Mouse (Mus musculus): ENCODE results near the gene Dclk1. TPM values are rescaled to one million over a fixed set of nuclear protein-coding genes. Genes with fewer than 3 reads are reported as not detected.

The Dclk1 gene
- polyA plus RNA-seq, 1 experiment from 2014 or later = 234 TPM

DNA sequence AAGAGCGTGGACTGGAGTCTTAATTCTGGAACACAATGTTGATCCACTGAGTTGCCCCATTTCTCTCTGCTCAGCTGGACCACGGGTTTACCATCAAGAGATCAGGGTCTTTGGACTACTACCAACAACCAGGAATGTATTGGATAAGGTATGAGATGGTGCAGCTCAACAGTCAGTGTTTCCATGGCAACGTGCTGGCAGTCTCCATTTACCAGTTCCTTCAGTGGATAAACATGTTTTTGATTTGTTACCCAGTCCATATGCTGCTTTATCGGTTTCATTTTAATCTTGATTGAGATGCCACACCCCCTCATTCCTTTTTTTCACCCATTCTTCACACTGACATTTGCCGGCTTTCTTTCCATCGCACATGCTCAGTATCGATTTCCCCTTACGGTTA is 279.6 kb downstream of the Dclk1 start:
- H3K9me3 ChIP-seq (ENCODE audit: control insufficient read depth, low read length) = no peaks in the 10 kb centered on the region
- 46% methylated on average over 8 of the region's 8 CpGs for WGBS
- H3K9ac ChIP-seq (ENCODE audit: low read depth, low read length) = no peak overlapping the region; the same call in 1 of the 2 replicates
- peaks cover 4% of the 10 kb centered on the region for H3K36me3 ChIP-seq (ENCODE audit: control insufficient read depth, insufficient read depth, low read length)
- H3K4me3 ChIP-seq (ENCODE audit: low read length) = no peak overlapping the region
- no peak overlapping the region for H3K4me2 ChIP-seq (ENCODE audit: low read length)
- H3K4me1 ChIP-seq (ENCODE audit: control insufficient read depth, insufficient read depth, low read depth, low read length) = peaks cover 44% of the 10 kb centered on the region
- ATAC-seq = no peak
- H3K27ac ChIP-seq (ENCODE audit: low read depth, low read length) = peak overlapping the region; percentile 78
- no peaks in the 10 kb centered on the region for H3K27me3 ChIP-seq (replicated peaks; ENCODE audit: control insufficient read depth, insufficient read depth, low read length)

DNA sequence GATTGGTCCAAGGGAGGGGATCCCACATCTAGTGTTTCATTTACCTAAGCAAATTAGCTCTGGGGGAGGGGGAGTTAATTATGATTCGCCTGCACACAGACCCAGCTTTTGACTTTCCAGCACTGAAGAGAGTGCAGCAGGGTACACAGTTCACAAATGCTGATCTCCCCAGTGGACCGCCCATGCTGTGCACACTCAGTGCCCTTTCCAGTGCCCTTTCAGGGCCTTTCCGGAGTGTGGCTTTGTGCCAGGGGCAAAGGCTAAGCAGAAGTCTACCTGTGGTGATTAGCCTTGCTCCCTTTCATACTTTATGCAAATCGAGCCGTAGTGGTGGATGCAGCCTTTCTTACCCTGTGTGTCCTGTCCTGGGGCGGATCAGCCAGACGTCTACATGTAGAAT is 281.1 kb downstream of the Dclk1 start:
- Histone ChIP-seq H3K4me1 (ENCODE audit: control insufficient read depth, insufficient read depth, low read depth, low read length) (peaks cover 54% of the 10 kb centered on the region), H3K4me3 (ENCODE audit: low read length) (no peak overlapping the region), H3K9me3 (ENCODE audit: control insufficient read depth, low read length) (no peaks in the 10 kb centered on the region), H3K27me3 (replicated peaks; ENCODE audit: control insufficient read depth, insufficient read depth, low read length) (no peaks in the 10 kb centered on the region), H3K9ac (ENCODE audit: low read depth, low read length) (peak overlapping the region; percentile 43), H3K4me2 (ENCODE audit: low read length) (peak overlapping the region; percentile 34; the same call in 1 of the 2 replicates), H3K27ac (ENCODE audit: low read depth, low read length) (peak overlapping the region; percentile 83), H3K36me3 (ENCODE audit: control insufficient read depth, insufficient read depth, low read length) (peaks cover 4% of the 10 kb centered on the region)
- WGBS = 9% methylated on average over 7 of the region's 7 CpGs
- ATAC-seq = peak; percentile 25; the same call in 1 of the 2 replicates

DNA sequence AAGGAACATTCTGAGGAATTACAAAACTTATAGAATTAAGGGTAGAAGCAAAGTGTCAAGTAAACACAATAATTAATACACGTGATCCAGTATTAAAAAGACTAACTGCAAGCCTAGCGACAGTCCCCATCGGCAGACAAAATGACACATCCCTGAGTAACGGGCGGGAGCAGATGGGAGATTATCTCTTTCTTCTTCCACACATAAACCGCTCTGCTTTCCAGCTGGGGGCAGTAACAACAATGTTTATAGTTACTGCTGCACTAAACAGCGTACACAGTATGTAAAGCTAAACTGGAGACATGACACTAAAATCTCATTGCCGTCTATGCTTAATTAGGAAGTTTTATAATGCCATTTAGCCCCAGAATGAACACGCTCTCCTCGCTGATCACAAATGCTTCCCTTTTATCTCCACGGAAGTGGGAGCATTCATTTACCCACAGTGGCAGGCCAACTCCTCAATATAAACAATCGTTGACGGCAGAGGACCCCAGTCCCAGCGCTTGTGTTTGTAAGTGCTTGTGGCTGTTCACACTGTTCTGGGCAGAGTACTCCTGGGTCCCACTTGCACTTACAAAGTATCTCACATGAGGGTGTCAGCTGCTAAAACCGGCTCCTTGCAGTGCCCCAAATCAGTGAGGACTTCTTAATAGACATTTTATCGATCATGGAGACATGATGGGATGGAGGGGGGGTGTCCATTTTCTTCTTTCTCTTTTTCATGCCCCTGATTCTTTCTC is 281.7 kb downstream of the Dclk1 start:
- peak; percentile 64 for ATAC-seq
- peaks cover 54% of the 10 kb centered on the region for H3K4me1 ChIP-seq (ENCODE audit: control insufficient read depth, insufficient read depth, low read depth, low read length)
- H3K27me3 ChIP-seq (replicated peaks; ENCODE audit: control insufficient read depth, insufficient read depth, low read length) = no peaks in the 10 kb centered on the region
- H3K9me3 ChIP-seq (ENCODE audit: control insufficient read depth, low read length) = no peaks in the 10 kb centered on the region
- H3K9ac ChIP-seq (ENCODE audit: low read depth, low read length) = peak overlapping the region; percentile 48
- H3K27ac ChIP-seq (ENCODE audit: low read depth, low read length) = peak overlapping the region; percentile 86
- 22% methylated on average over 16 of the region's 16 CpGs for WGBS
- H3K36me3 ChIP-seq (ENCODE audit: control insufficient read depth, insufficient read depth, low read length) = peaks cover under 1% of the 10 kb centered on the region; the same call in 1 of the 2 replicates
- peak overlapping the region; percentile 33; the same call in 1 of the 2 replicates for H3K4me2 ChIP-seq (ENCODE audit: low read length)
- H3K4me3 ChIP-seq (ENCODE audit: low read length) = no peak overlapping the region

DNA sequence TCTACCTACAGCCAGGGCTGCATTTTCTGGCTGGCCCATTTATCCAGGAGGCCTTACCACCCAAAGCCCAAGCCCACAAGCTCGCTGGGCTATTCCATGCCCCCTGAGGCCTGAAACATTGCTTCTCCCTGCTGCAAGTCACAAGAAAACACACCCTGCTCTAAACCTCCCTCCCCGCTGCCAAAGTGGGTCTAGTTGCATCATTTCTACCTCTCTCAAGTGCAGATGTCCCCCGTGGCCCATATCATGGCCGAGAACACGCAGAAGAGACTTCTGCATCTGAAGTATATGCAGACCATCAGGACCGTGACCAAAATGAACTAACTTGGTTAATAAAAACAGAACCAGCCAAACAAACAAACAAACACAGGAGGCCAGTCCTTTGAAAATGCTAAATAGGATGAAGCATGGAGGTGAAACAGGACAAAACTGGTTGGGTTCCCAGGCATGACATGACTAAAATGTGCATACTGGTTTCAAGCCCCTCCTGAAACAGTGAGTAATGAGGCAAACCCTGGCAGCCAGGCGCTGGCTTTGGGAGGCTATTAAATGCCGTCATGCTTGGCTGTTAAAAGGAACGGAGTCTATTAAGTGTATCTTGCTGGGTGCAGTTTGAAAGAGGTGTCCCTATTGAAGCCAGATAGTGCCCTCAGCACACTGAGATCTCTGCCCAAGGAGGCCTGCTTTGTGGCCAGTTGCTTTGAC is 282.5 kb downstream of the Dclk1 start:
- Histone ChIP-seq H3K27ac (ENCODE audit: low read depth, low read length) (peak overlapping the region; percentile 86), H3K4me2 (ENCODE audit: low read length) (no peak overlapping the region), H3K9me3 (ENCODE audit: control insufficient read depth, low read length) (no peaks in the 10 kb centered on the region), H3K4me3 (ENCODE audit: low read length) (no peak overlapping the region), H3K36me3 (ENCODE audit: control insufficient read depth, insufficient read depth, low read length) (no peaks in the 10 kb centered on the region), H3K9ac (ENCODE audit: low read depth, low read length) (peak overlapping the region; percentile 48), H3K4me1 (ENCODE audit: control insufficient read depth, insufficient read depth, low read depth, low read length) (peaks cover 54% of the 10 kb centered on the region), H3K27me3 (replicated peaks; ENCODE audit: control insufficient read depth, insufficient read depth, low read length) (no peaks in the 10 kb centered on the region)
- ATAC-seq = peak; percentile 9; the same call in 1 of the 2 replicates
- 33% methylated on average over 9 of the region's 9 CpGs for WGBS

DNA sequence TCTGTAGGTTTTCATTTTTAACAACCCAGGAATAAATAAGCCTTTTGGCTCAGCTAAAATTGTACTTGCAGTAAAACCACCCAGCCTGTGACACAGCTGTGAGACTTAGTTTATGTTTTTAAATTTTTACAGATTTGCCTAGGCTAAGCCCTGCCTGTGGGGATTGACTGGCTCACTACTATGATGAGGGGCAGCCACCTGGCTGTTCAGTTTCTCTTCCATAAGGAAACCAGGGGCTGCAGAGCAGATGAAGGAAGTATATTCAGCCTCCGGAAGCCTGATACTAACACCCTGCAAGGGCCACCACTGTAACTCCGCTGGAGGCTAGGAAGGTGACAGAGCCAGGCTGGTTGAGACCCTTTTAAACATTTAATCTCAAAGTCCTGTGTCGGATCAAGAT is 284.3 kb downstream of the Dclk1 start:
- WGBS = 80% methylated on average over 3 of the region's 3 CpGs
- Histone ChIP-seq H3K9me3 (ENCODE audit: control insufficient read depth, low read length) (no peaks in the 10 kb centered on the region), H3K4me2 (ENCODE audit: low read length) (no peak overlapping the region), H3K4me3 (ENCODE audit: low read length) (no peak overlapping the region), H3K36me3 (ENCODE audit: control insufficient read depth, insufficient read depth, low read length) (no peaks in the 10 kb centered on the region), H3K4me1 (ENCODE audit: control insufficient read depth, insufficient read depth, low read depth, low read length) (peaks cover 51% of the 10 kb centered on the region), H3K9ac (ENCODE audit: low read depth, low read length) (no peak overlapping the region), H3K27me3 (replicated peaks; ENCODE audit: control insufficient read depth, insufficient read depth, low read length) (no peaks in the 10 kb centered on the region), H3K27ac (ENCODE audit: low read depth, low read length) (peak overlapping the region; percentile 46; the same call in 1 of the 2 replicates)
- no peak for ATAC-seq

DNA sequence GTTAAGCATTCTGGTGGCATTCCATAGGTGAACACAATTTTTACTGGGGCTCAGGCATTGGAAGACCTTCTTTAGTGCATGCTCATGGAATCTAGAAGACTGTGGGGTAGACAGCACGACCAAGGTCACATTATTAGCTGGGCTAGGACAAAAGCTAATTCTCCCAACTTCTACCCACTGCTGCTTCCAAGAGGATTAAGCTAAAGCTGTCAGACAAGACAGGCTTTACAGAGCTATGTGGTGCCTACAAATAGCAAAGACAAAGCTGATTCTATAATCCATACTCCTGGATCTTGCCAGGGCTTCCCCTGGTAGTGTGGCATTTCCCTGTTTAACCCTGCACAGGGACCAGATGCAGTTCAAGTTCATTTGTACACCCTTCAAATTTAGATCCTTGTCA is 285.4 kb downstream of the Dclk1 start:
- Histone ChIP-seq H3K9ac (ENCODE audit: low read depth, low read length) (no peak overlapping the region), H3K4me3 (ENCODE audit: low read length) (no peak overlapping the region), H3K9me3 (ENCODE audit: control insufficient read depth, low read length) (no peaks in the 10 kb centered on the region), H3K36me3 (ENCODE audit: control insufficient read depth, insufficient read depth, low read length) (no peaks in the 10 kb centered on the region), H3K27ac (ENCODE audit: low read depth, low read length) (peak overlapping the region; percentile 46), H3K4me1 (ENCODE audit: control insufficient read depth, insufficient read depth, low read depth, low read length) (peaks cover 43% of the 10 kb centered on the region), H3K27me3 (replicated peaks; ENCODE audit: control insufficient read depth, insufficient read depth, low read length) (no peaks in the 10 kb centered on the region), H3K4me2 (ENCODE audit: low read length) (no peak overlapping the region)
- WGBS = 42% methylated on average over 1 of the region's 1 CpGs
- ATAC-seq = peak; percentile 4; the same call in 1 of the 2 replicates

DNA sequence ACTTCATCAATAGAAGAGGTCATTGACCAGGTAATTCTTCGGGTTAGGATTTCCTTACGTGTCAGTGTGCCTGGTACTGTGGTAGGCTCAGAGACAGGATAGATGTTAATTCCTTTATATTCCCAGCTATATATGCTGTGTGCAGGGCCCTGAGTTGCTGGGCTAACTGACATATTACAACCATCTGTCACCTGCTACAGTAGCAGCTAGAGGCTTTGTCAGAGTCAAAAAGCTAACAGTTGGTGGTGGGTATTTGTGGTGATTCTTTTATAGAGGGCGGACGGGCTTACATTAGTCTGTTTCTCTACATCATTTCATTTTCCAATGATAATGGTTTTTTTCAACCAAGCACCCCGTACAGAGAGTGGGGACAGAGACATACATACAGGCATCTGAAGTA is 285.8 kb downstream of the Dclk1 start:
- H3K9me3 ChIP-seq (ENCODE audit: control insufficient read depth, low read length) = no peaks in the 10 kb centered on the region
- no peak overlapping the region for H3K4me3 ChIP-seq (ENCODE audit: low read length)
- 64% methylated on average over 5 of the region's 5 CpGs for WGBS
- no peaks in the 10 kb centered on the region for H3K36me3 ChIP-seq (ENCODE audit: control insufficient read depth, insufficient read depth, low read length)
- H3K4me2 ChIP-seq (ENCODE audit: low read length) = no peak overlapping the region
- peak overlapping the region; percentile 46; the same call in 1 of the 2 replicates for H3K27ac ChIP-seq (ENCODE audit: low read depth, low read length)
- no peak for ATAC-seq
- H3K27me3 ChIP-seq (replicated peaks; ENCODE audit: control insufficient read depth, insufficient read depth, low read length) = no peaks in the 10 kb centered on the region
- peaks cover 41% of the 10 kb centered on the region for H3K4me1 ChIP-seq (ENCODE audit: control insufficient read depth, insufficient read depth, low read depth, low read length)
- no peak overlapping the region for H3K9ac ChIP-seq (ENCODE audit: low read depth, low read length)

DNA sequence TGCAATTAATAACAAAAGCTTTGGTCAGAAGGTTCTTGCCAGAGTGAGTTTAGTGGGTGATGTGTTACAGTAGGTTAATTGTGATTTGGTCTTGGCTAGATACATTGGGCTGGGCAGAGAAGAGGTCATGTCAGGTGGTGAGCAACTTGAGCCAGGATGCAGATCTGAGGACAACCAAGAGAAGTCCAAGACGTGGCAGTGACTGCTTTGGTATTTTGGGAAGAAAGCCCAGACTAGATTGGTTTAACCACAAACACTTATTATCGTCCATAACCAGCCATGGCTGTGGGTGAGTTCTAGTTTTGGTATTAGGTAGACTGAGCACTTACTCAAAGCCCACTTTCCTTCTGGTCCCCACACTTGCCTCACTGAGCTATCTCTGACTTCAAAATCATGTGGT is 287.2 kb downstream of the Dclk1 start:
- Histone ChIP-seq H3K27ac (ENCODE audit: low read depth, low read length) (no peak overlapping the region), H3K36me3 (ENCODE audit: control insufficient read depth, insufficient read depth, low read length) (no peaks in the 10 kb centered on the region), H3K4me2 (ENCODE audit: low read length) (no peak overlapping the region), H3K9ac (ENCODE audit: low read depth, low read length) (no peak overlapping the region), H3K27me3 (replicated peaks; ENCODE audit: control insufficient read depth, insufficient read depth, low read length) (no peaks in the 10 kb centered on the region), H3K4me3 (ENCODE audit: low read length) (no peak overlapping the region), H3K9me3 (ENCODE audit: control insufficient read depth, low read length) (no peaks in the 10 kb centered on the region), H3K4me1 (ENCODE audit: control insufficient read depth, insufficient read depth, low read depth, low read length) (peaks cover 29% of the 10 kb centered on the region)
- ATAC-seq = no peak
- WGBS = 88% methylated on average over 2 of the region's 2 CpGs
